Mouse (Mus musculus): ENCODE results near the gene Gm12185.
"Not testable (repeated sequence)": the region's sequence is repeated elsewhere in the genome, so short reads cannot be mapped to it uniquely, and the experiment has no call there.

Gm12185 gene

GRCm38 (mm10) chr11:48913611-48914010 lies 78.4 kb downstream of the Gm12185 start:
- DNase-seq, result no peak

- no peak for DNase-seq
These were observed 83.6 kb downstream of the Gm12185 start for GRCm38 (mm10) chr11:48908459-48908858.

- no peak for DNase-seq
These were observed 90.0 kb downstream of the Gm12185 start, which contains the start of gene Gm5431 for GRCm38 (mm10) chr11:48902021-48902420. TSS of gene Gm5431 (minus strand) at chr11:48902214.

GRCm38 (mm10) chr11:48901567-48901930 lies 90.5 kb downstream of the Gm12185 start:
- not testable (repeated sequence) for DNase-seq

GRCm38 (mm10) chr11:48900654-48901566 lies 91.1 kb downstream of the Gm12185 start:
- not testable (repeated sequence) for DNase-seq

GRCm38 (mm10) chr11:48898812-48899431 lies 93.1 kb downstream of the Gm12185 start:
- no peak for DNase-seq

- no peak for DNase-seq
These were observed 115.3 kb downstream of the Gm12185 start for GRCm38 (mm10) chr11:48876680-48877079.

GRCm38 (mm10) chr11:48875343-48875837 lies 116.6 kb downstream of the Gm12185 start:
- not testable (repeated sequence) for DNase-seq

- peak; percentile 69 for DNase-seq
These were observed 117.6 kb downstream of the Gm12185 start for GRCm38 (mm10) chr11:48874465-48874864.

- DNase-seq, result no peak
These were observed 118.3 kb downstream of the Gm12185 start for GRCm38 (mm10) chr11:48873591-48874290.

- DNase-seq, result no peak
These were observed 119.2 kb downstream of the Gm12185 start for GRCm38 (mm10) chr11:48872695-48873300.

GRCm38 (mm10) chr11:48871817-48872541 lies 120.0 kb downstream of the Gm12185 start:
- DNase-seq, result peak; percentile 48

- peak; percentile 77 for DNase-seq
These were observed 120.7 kb downstream of the Gm12185 start, which contains the start of gene Irgm1 for GRCm38 (mm10) chr11:48871201-48871772. TSS of gene Irgm1 (minus strand) at chr11:48871683.

- no peak for DNase-seq
These were observed 121.2 kb downstream of the Gm12185 start for GRCm38 (mm10) chr11:48870781-48871180.

- peak; percentile 18 for DNase-seq
These were observed 122.5 kb downstream of the Gm12185 start for GRCm38 (mm10) chr11:48869380-48870110.

GRCm38 (mm10) chr11:48866481-48866880 lies 125.5 kb downstream of the Gm12185 start:
- DNase-seq, result no peak

GRCm38 (mm10) chr11:48863808-48864207 lies 128.2 kb downstream of the Gm12185 start:
- no peak for DNase-seq

- no peak for DNase-seq
These were observed 129.2 kb downstream of the Gm12185 start for GRCm38 (mm10) chr11:48862784-48863319.

- peak; percentile 79 for DNase-seq
These were observed 133.0 kb downstream of the Gm12185 start for GRCm38 (mm10) chr11:48859014-48859413.
